Mouse (Mus musculus) ovary, postnatal 36 days (tissue): ENCODE measurements at regions not wholly inside any gene's neighbourhood (a gene's known extent, or its start where the extent isn't known, plus 50 kb on each side); places are given as distances from the start of the nearest gene placed in this dataset.
A peak's percentile ranks its signal among the peaks of the same experiment; 100 is the strongest.
"Not testable (repeated sequence)": the region's sequence is repeated elsewhere in the genome, so short reads cannot be mapped to it uniquely, and the experiment has no call there.

Experiments
- DNase-seq: peaks from one replicate; pipeline ENCODE4 v3.0.0; 2022; ENCODE audit warnings: low spot score, mixed read lengths

- DNase-seq, result no peak
Measured at GRCm38 (mm10) chr5:3247333-3247732, 94.0 kb upstream of the Cdk6 start.

GRCm38 (mm10) chr5:3250273-3250672 lies 91.0 kb upstream of the Cdk6 start:
- DNase-seq, result no peak

GRCm38 (mm10) chr5:3260289-3260688 lies 81.0 kb upstream of the Cdk6 start:
- DNase-seq, result no peak

- not testable (repeated sequence) for DNase-seq
Measured at GRCm38 (mm10) chr5:3264988-3265738, 76.1 kb upstream of the Cdk6 start.

GRCm38 (mm10) chr5:3267021-3267420 lies 74.3 kb upstream of the Cdk6 start:
- DNase-seq, result no peak

- DNase-seq, result no peak
Measured at GRCm38 (mm10) chr5:3269760-3270159, 71.5 kb upstream of the Cdk6 start.

GRCm38 (mm10) chr5:3273140-3273539 lies 68.1 kb upstream of the Cdk6 start:
- not testable (repeated sequence) for DNase-seq

GRCm38 (mm10) chr5:3277241-3277640 lies 64.0 kb upstream of the Cdk6 start:
- not testable (repeated sequence) for DNase-seq

- not testable (repeated sequence) for DNase-seq
Measured at GRCm38 (mm10) chr5:3278956-3279355, 62.3 kb upstream of the Cdk6 start.

- DNase-seq, result not testable (repeated sequence)
Measured at GRCm38 (mm10) chr5:3281911-3282506, 59.3 kb upstream of the Cdk6 start.

- no peak for DNase-seq
Measured at GRCm38 (mm10) chr5:3283083-3283482, 58.2 kb upstream of the Cdk6 start.

GRCm38 (mm10) chr5:3284335-3284734 lies 57.0 kb upstream of the Cdk6 start:
- DNase-seq, result not testable (repeated sequence)

GRCm38 (mm10) chr5:3289991-3290417 lies 51.3 kb upstream of the Cdk6 start:
- peak; percentile 7 for DNase-seq
